Mouse (Mus musculus): ENCODE measurements around the gene Lypd6.

- TF ChIP-seq CTCF (IDR thresholded peaks at IDR 0.05; ENCODE audit: low read depth) (no peak), EP300 (IDR thresholded peaks at IDR 0.05; ENCODE audit: low read depth) (no peak)
Measured at GRCm38 (mm10) chr2:50105590-50105989, 39.4 kb downstream of the Lypd6 start.
